Mouse (Mus musculus) mesoderm, embryonic 11.5 days (tissue): ENCODE data around the gene Flrt1.
"Not testable (repeated sequence)": the region's sequence is repeated elsewhere in the genome, so short reads cannot be mapped to it uniquely, and the experiment has no call there.

Experiments used
- DNase-seq: peaks from one replicate; pipeline ENCODE4 v3.0.0-alpha.2; 2012; ENCODE audit warnings: low read depth, low spot score

The Flrt1 gene

DNA sequence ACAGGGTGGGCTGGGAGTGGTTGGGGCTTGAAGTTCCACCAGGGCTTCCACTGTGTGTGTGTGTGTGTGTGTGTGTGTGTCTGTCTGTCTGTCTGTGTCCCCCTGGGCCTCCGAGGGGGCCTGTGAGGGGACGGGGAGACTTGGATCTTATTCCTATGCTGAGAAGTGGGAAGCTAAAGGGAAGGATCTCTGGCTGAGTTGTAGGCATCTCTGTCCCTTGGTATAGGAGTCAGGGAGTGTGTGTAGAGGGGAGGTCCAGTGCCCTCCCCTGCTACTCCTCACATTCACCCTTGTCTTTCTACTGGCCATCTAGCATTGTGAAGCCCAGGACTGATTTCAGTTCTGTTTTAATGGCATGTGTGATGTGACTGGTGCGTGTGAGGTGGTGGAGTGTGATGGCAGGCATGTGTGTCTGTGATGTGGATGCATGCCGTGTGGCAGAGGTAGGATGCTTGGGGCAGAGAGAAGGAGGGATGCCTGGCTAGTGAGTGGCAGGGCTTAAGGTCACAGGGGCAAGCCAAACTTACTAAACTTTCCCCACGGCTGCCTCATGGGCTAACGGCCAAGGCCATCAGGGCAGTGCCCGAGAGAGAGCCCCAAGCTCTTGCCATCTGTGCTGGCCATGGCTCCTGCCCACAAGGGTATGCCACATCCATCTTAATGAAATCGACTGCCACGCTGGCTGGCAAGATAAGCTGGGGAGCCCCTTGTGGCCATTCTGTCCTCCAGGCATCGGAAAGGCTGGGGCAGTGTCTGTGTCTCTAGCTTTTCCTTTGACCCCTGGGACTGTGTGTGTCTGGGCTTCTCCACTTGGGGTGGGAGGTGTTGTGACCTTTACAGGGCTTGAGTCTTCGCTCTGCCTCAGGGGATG, 36.6 kb downstream of the Flrt1 start:
- no peak for DNase-seq

DNA sequence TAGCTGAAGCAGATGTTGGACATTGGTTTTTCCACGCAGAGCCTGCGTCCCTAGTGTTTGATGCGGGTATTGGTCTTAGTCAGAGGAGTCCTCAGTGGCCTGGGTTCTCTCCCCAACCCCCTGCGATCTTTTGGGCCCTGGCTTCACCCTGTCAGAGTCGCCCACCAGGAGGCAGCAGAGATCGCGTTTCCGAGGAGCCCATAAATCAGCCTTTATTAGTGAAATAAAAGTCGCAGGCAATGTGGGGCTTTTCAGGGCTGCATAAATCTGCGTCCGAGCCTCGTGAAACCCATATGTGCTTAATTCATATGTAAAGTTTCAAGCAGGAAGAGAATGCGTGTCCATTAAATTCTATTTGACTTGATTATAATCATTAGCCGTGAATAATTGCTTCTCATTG, 37.4 kb downstream of the Flrt1 start:
- peak; percentile 89 for DNase-seq

GRCm38 (mm10) chr19:7067344-7068050, 38.0 kb downstream of the Flrt1 start:
- no peak for DNase-seq

DNA sequence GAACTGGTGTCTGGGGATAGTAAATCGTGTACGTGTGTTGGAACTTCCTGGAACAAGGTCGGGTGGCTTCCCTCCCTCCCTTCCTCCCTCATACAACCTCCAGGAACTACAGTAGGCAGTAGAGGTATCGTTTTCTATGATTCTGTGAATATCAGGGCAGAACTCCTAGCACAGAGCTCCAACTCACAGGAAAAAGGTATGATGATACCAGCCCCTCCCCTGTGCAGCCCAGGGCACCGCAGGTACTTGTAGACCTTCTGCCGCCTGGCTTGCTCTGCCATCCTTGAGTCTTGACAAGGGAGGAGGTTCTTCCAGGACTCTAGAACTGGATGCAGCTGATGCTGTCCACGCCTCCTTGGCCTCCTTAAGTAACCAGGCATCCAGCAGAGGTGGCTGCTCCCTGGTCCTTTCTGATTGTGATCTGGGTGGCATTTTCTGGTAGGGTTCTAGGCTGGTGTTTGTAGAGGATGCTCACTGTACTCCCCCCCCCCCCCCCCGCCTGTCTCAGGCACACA, 38.6 kb downstream of the Flrt1 start:
- DNase-seq = no peak

DNA sequence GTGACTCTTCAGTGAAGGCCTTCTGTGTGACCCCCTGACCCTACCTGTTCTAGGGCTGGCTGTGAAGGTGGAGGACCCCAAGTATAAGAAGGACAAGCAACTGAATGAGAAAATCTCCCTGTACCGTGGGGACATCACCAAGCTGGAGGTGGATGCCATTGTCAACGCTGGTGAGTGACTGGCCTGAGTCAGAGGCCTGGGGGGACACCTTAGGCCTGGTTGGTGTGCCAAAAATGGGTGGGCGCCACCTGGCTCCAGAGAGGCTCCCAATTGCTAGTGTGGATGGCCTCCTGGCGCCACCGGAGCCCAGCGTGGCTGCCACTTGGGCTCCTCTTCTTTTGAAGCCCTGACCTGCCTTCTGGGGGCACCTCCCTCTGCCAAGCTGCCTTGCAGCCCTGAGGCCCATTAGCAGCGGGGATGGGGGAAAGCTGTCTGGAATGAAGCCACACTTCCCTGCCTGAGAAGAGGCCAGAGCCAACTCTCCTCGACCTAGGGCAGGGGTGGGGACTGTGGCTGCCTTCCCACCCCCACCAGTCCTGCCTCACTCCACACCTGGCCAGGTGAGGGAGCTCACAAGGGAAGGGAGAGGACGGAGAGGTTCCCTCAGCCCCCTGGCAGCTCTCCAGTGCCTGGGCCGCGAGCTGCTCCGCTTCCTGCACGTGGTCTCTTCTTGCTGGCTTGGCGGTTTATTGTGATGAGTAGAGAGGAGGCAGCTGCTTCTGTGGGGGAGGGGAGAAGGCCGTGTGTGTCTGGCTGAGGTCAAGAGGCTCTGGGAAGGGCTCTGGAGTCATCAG, 39.3 kb downstream of the Flrt1 start:
- no peak for DNase-seq

- DNase-seq = peak; percentile 90
Observed at GRCm38 (mm10) chr19:7064571-7064970, 41.0 kb downstream of the Flrt1 start.

- no peak for DNase-seq
Observed at GRCm38 (mm10) chr19:7062916-7063315, 42.6 kb downstream of the Flrt1 start.

- no peak for DNase-seq
Observed at GRCm38 (mm10) chr19:7062110-7062509, 43.4 kb downstream of the Flrt1 start.

DNA sequence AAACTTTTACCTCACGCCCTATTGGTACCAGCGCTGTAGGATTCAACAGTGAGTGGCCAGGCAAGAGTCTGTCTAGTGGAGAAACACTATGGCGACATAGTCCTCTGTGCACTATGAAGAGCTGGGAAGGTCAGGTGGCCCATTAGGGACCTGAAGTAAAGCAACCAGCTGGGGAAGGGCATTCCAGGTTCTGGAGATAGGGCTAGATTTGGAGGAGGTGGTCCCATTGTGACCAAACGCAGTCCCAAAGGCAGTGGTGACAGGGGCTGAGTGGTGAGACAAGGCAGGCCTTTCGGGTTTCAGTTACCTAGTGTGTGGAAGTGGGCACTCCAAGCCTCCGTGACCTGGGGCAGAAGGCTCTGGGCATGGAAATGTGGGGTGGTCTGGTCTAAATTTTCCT, 47.0 kb downstream of the Flrt1 start:
- no peak for DNase-seq

DNA sequence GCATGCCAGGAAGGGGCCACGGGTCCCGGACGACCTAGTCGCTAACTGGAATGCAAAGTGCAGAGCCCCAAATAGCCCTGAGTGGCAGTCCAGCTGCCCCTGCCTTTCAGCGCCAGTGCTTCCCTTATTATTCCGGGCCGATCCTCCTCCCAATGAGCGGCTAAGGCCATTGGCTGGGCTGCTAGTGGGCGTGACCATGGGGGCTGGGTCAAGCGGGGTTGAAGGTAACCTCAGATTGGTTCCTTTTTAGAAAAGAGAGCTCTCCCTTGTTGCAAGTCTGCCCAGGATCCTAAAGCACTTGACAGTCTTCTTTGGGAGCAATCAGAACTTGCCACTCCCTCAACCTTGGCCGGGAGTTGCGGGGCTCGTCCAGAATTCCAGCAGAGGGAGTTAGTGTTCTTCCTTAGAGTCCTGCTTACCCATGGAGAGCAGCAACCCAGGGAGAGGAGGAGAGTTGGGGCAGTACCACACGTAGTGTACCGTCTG, 47.8 kb downstream of the Flrt1 start:
- peak; percentile 88 for DNase-seq

DNA sequence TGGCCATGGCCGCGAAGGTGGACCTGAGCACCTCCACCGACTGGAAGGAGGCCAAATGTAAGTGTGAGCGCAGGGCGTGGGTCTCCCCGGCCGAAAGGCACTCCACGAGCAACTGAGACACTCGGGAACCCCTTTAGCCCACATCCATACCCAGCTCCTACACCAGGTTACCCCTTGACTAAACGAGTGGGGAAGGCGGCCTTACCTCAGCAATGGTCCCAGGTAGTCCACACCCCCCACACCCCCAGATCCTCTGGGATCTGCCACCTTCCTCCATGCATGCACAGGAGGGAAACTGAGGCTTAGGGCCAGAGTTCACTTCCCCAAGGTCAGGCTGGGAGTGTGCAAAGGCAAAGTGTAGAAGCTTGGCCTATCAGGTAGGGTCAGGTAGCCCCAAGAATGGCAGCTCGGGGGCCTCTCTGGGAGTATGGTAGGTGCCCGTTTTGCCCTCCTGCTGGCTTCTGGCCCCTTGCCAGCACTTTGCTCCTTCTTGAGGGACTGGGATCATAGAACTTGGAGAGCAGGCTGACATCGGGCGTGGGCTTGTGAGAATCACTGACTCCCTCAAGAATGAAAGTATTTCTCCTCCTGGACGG, 48.3 kb downstream of the Flrt1 start:
- DNase-seq = no peak

DNA sequence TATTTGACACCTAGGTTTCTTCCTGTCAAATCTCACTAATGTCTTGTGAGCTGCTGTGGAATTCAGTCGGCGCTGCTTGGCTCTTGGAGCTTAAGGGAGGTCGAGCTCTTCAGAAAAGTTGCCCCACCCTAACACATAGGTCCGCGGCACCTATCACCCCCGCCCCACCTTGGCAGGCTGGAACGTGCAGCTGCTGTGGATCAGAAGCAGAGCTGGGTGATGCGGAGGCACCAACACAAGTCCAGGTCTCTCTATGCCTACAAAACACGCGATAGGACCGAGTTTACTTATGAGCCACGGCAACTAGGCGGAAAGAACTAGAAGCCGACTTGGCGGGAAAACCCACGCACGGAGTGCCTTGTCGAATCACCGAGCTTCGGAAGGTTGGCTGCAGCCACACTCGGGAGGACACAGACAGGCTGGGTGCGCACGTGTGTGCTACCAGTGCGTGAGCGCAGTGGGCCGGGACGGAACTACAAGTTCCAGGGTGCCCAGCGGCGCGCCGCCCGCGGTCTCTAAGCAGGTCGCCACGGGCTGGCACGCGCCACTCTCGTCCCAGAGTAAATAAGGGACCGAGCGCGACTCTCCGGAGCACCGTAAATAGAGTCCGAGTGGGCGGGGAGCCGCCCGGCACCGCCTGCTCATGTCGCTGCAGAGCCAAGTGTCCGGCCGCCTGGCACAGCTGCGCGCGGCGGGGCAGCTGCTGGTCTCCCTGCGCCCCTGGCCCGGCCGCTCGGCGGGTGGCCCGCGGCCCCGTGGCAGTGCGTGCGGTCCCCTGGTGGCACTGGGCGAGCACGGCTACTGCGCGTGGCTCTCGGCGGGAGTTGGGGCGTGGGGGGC, 49.1 kb downstream of the Flrt1 start, which contains the start of gene Macrod1:
Macrod1 (plus strand) TSS at position 563 of the 840 bp plus-strand sequence.
- peak; percentile 76 for DNase-seq

GRCm38 (mm10) chr19:7055173-7055572, 50.4 kb downstream of the Flrt1 start:
- no peak for DNase-seq

DNA sequence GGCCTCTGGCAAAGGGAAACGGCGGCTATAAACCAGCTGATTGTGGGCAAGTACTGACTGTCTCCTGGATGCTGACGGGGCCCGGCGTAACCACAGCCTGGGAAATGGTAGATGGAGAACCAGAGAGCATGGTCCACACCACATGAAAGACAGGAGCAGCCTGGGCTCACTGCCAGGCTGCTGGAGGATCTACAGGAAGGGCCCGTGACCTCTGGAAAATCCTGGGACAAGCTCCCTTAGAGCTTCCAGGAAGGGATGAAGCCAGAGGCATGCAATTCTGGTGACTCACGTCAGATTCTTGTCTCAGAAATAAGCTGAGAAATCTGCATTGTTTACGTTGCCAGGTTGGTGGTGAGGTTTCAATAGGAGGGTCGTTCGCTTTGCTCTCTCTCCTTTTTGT, 50.8 kb downstream of the Flrt1 start:
- DNase-seq = no peak

DNA sequence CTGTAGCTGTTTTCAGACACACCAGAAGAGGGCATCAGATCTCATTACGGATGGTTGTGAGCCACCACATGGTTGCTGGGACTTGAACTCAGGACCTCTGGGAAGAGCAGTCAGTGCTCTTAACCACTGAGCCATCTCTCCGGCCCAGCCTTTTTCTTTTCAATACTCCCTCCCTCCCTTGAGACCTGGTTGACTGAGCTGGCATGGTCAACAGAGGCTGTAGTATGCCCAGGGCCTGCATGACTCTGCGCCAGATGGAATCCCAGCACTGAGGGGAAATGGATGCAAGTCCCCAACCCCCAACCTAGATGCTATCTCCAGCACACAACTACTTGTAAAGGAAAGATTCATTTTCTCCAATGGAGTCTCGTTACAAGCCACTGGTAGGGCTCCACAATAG, 52.1 kb downstream of the Flrt1 start:
- DNase-seq = not testable (repeated sequence)

- DNase-seq = no peak
Observed at GRCm38 (mm10) chr19:7044706-7045105, 60.8 kb downstream of the Flrt1 start.

GRCm38 (mm10) chr19:7044279-7044678, 61.2 kb downstream of the Flrt1 start:
- DNase-seq = no peak
